Mouse (Mus musculus) left cerebral cortex, adult 11 months (tissue): ENCODE results near the gene Pou1f1.

ENCODE experiments used
- DNase-seq: peaks from one replicate; pipeline ENCODE4 v3.0.0; 2022; ENCODE audit warnings: low spot score

The Pou1f1 gene

DNA sequence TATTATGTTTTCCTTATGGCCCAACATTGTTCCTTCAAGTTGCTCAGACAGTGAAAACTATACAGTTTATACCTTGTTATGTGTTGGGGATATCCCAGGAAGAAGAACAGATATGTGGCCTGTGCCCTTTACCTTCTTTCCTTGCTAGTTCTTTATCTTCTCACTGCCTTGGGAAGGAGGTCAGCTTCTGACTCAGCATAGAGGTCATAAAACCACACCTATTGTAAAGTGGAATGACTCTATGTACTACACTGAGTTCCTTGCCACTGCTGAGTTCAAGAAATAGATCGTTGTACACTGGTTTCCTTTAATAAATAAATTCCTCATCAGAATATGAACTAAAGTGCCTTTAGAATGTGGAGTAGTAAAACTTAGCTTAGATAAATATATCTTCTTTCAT is 44.6 kb downstream of the Pou1f1 start:
- DNase-seq = no peak

- no peak for DNase-seq
Measured at GRCm38 (mm10) chr16:65568853-65569252, 48.5 kb downstream of the Pou1f1 start.

DNA sequence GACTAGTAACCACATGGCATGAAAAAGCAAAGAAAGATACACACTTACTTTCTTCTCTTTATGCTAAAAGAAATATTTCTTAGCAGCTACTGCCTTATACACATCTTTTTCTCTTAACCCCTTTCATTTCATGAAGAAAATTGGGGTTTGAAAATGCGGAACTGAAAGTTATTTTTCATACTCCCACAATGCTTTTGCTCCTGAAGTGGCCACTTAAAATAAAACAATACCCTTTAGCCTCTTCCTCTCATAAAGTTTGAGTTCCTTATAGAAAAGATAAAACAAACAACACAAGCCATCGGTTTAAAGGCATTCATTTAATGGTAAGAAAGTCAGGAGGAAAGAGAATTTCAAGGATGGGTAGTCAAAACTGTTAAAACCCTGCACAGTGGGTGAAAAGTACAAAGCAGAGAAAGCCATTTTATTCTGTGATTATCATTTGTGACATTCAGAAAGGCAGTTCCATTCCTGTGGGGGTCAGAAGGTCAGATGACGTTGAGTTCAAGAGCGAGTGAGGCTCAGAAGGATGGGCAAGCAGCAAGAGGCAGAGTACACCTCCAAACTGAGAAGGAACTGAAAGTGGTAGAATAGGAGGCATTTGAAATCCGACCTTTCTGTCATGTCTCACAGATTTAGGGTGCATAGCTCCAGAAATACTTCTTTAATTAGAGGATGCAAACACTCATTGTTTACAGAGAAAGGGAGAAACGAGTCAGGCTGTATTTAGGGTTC is 57.2 kb downstream of the Pou1f1 start:
- no peak for DNase-seq
